Mouse (Mus musculus) ES-Bruce4 (cell line): ENCODE measurements around the gene Gm49416.

Experiments used
- CTCF ChIP-seq: IDR thresholded peaks from one replicate; pipeline ENCODE4 v1.8.1; 2011; ENCODE audit warnings: low read depth, low read length
- EP300 ChIP-seq: IDR thresholded peaks from 2 replicates; pipeline ENCODE4 v1.6.1; 2011; ENCODE audit warnings: low read depth, low read length; ENCODE audit not compliant: insufficient read depth
- POLR2A ChIP-seq: IDR thresholded peaks from one replicate; pipeline ENCODE4 v1.8.1; 2011; ENCODE audit warnings: low read length; ENCODE audit not compliant: insufficient read depth

- TF ChIP-seq POLR2A (no peak), CTCF (no peak), EP300 (no peak)
Measured at GRCm38 (mm10) chr19:8944750-8945149, 56.0 kb downstream of the Gm49416 start.
